Mouse (Mus musculus) G1E (cell line): ENCODE results near the gene Cog2. TPM values are rescaled to one million over a fixed set of nuclear protein-coding genes. Genes with fewer than 3 reads are reported as not detected.

Source experiments
- ATAC-seq: 2 replicates; pipeline ENCODE4 v1.8.0; 2016; ENCODE audit warnings: mild to moderate bottlenecking; ENCODE audit not compliant: insufficient number of reproducible peaks, poor library complexity, low FRiP score, severe bottlenecking; ENCODE audit errors: extremely low read depth
- DNase-seq: peaks from one replicate; pipeline ENCODE4 v3.0.0; 2012; ENCODE audit warnings: low spot score
- H3K27me3 ChIP-seq: 2 replicates; pipeline ENCODE4 v1.6.1; 2012; ENCODE audit warnings: mild to moderate bottlenecking, low read length, inconsistent platforms; ENCODE audit not compliant: insufficient read depth
- H3K36me3 ChIP-seq: replicated peaks from 2 replicates; pipeline ENCODE3; 2012; ENCODE audit warnings: mild to moderate bottlenecking, inconsistent platforms
- H3K4me1 ChIP-seq: 2 replicates; pipeline ENCODE4 v1.6.1; 2012; ENCODE audit warnings: low read depth, low read length, inconsistent platforms, mixed read lengths; ENCODE audit not compliant: insufficient read depth
- H3K4me3 ChIP-seq: 2 replicates; pipeline ENCODE4 v1.5.1; 2012; ENCODE audit warnings: low read depth, mild to moderate bottlenecking, inconsistent platforms, low read length, moderate library complexity, mixed read lengths
- H3K9me3 ChIP-seq: replicated peaks from 2 replicates; pipeline ENCODE4 v1.6.1; 2012; ENCODE audit warnings: inconsistent platforms
- CTCF ChIP-seq: IDR thresholded peaks from 2 replicates; pipeline ENCODE4 v1.5.1; 2012; ENCODE audit warnings: low read depth, low read length, inconsistent platforms, mixed read lengths
- GATA1 ChIP-seq: IDR thresholded peaks from 2 replicates; pipeline ENCODE4 v1.6.1; 2012; ENCODE audit warnings: borderline replicate concordance, low read length, inconsistent platforms, mixed read lengths
- GATA2 ChIP-seq: IDR thresholded peaks from 2 replicates; pipeline ENCODE4 v1.6.1; 2012; ENCODE audit warnings: low read depth, low read length, inconsistent platforms, borderline replicate concordance
- POLR2AphosphoS5 ChIP-seq: IDR thresholded peaks from 2 replicates; pipeline ENCODE4 v1.6.1; 2012; ENCODE audit warnings: low read depth, low read length, inconsistent platforms; ENCODE audit not compliant: insufficient replicate concordance
- TAL1 ChIP-seq: conservative IDR thresholded peaks from 2 replicates; pipeline ENCODE4 v1.6.1; 2012; ENCODE audit warnings: low read depth, low read length, inconsistent platforms, mixed read lengths
- polyA plus RNA-seq: library from polyadenylated mRNA; stranded (reverse); fragments of >175 nt; gene quantifications from 2 replicates; pipeline ENCODE4 v1.2.3, GENCODE M21; 2012
- total RNA-seq, 2 experiments: library from RNA; stranded (forward) in 1 of 2; stranded (reverse) in 1 of 2; fragments of 200-1000 nt in 1 of 2; fragments of >200 nt in 1 of 2; fragmentation: Nextera tagmentation in 1 of 2; gene quantifications; 2 replicates each; pipeline ENCODE4 v1.2.3; 2014 to 2017

Cog2 gene
- total and polyA plus RNA-seq, 3 experiments = 17.5 to 40.2 (median 20.3) TPM

- Histone ChIP-seq H3K27me3 (no peaks in the 10 kb centered on the region; the same call in 1 of the 2 replicates), H3K4me1 (peaks cover 5% of the 10 kb centered on the region), H3K4me3 (no peak within 1 kb of the TSS), H3K36me3 (no peaks in the 10 kb centered on the region), H3K9me3 (no peaks in the 10 kb centered on the region)
- TF ChIP-seq CTCF (no peak), POLR2AphosphoS5 (no peak), TAL1 (no peak), GATA1 (no peak), GATA2 (no peak)
- DNase-seq = no peak
- ATAC-seq = no peak
These were observed 55.2 kb downstream of the Cog2 start, which contains the start of gene Capn9 for GRCm38 (mm10) chr8:124575811-124576210. Gene Capn9 (plus strand): TSS chr8:124576111.

GRCm38 (mm10) chr8:124576751-124577150, 56.2 kb downstream of the Cog2 start:
- TF ChIP-seq GATA1 = no peak
- TF ChIP-seq POLR2AphosphoS5 = no peak
- no peak for TF ChIP-seq GATA2
- TF ChIP-seq TAL1 = no peak
- TF ChIP-seq CTCF = no peak
- no peak for ATAC-seq
- peaks cover 5% of the 10 kb centered on the region for H3K4me1 ChIP-seq
- no peaks in the 10 kb centered on the region for H3K9me3 ChIP-seq
- no peaks in the 10 kb centered on the region for H3K36me3 ChIP-seq
- DNase-seq = no peak
- no peak overlapping the region for H3K4me3 ChIP-seq
- H3K27me3 ChIP-seq = no peaks in the 10 kb centered on the region; the same call in 1 of the 2 replicates

GRCm38 (mm10) chr8:124585718-124586425, 65.3 kb downstream of the Cog2 start:
- H3K4me3 ChIP-seq = no peak overlapping the region
- no peaks in the 10 kb centered on the region for H3K36me3 ChIP-seq
- DNase-seq (no peak), ATAC-seq (no peak)
- peaks cover 2% of the 10 kb centered on the region; the same call in 1 of the 2 replicates for H3K27me3 ChIP-seq
- TF ChIP-seq TAL1 (no peak), POLR2AphosphoS5 (no peak), CTCF (no peak), GATA1 (no peak), GATA2 (no peak)
- H3K4me1 ChIP-seq = no peaks in the 10 kb centered on the region
- no peaks in the 10 kb centered on the region for H3K9me3 ChIP-seq

- no peak for ATAC-seq
- no peak for TF ChIP-seq TAL1
- no peak for TF ChIP-seq GATA2
- no peak for TF ChIP-seq GATA1
- no peak for TF ChIP-seq CTCF
- no peak for TF ChIP-seq POLR2AphosphoS5
These were observed 66.0 kb downstream of the Cog2 start for GRCm38 (mm10) chr8:124586556-124586955.

GRCm38 (mm10) chr8:124589393-124589792, 68.8 kb downstream of the Cog2 start:
- ATAC-seq = no peak
- DNase-seq = no peak
- TF ChIP-seq POLR2AphosphoS5 (no peak), CTCF (no peak), GATA1 (no peak), GATA2 (no peak), TAL1 (no peak)
- H3K4me1 ChIP-seq = no peaks in the 10 kb centered on the region
- H3K9me3 ChIP-seq = no peaks in the 10 kb centered on the region
- H3K36me3 ChIP-seq = no peaks in the 10 kb centered on the region
- peaks cover 2% of the 10 kb centered on the region; the same call in 1 of the 2 replicates for H3K27me3 ChIP-seq
- no peak overlapping the region for H3K4me3 ChIP-seq

More at GRCm38 (mm10) chr8:124586556-124586955, 66.0 kb downstream of the Cog2 start:
- Histone ChIP-seq H3K9me3 (no peaks in the 10 kb centered on the region), H3K4me1 (no peaks in the 10 kb centered on the region), H3K36me3 (no peaks in the 10 kb centered on the region), H3K4me3 (no peak overlapping the region), H3K27me3 (peaks cover 2% of the 10 kb centered on the region; the same call in 1 of the 2 replicates)
- no peak for DNase-seq

Other genes with a start within 250 kb of the Cog2 start
- not detected in 2 replicates for gene Pgbd5, start 81.1 kb upstream of the Cog2 start, total RNA-seq (2014; fragmentation: Nextera tagmentation)
- gene Pgbd5, start 81.1 kb upstream of the Cog2 start, total RNA-seq (2017) = 0.12 and 0.22 TPM in 2 replicates
- gene Pgbd5, start 81.1 kb upstream of the Cog2 start, polyA plus RNA-seq = not detected in 2 replicates
- not detected in 2 replicates for gene Agt, start 48.9 kb downstream of the Cog2 start, total RNA-seq (2014; fragmentation: Nextera tagmentation)
- not detected in 2 replicates for gene Agt, start 48.9 kb downstream of the Cog2 start, total RNA-seq (2017)
- gene Agt, start 48.9 kb downstream of the Cog2 start, polyA plus RNA-seq = not detected in 2 replicates
- not detected in 2 replicates for gene Capn9, start 55.3 kb downstream of the Cog2 start, total RNA-seq (2014; fragmentation: Nextera tagmentation)
- not detected in 2 replicates for gene Capn9, start 55.3 kb downstream of the Cog2 start, total RNA-seq (2017)
- not detected in 2 replicates for gene Capn9, start 55.3 kb downstream of the Cog2 start, polyA plus RNA-seq
- gene 2310022B05Rik, start 142.6 kb downstream of the Cog2 start, total RNA-seq (2014; fragmentation: Nextera tagmentation) = 26.9 and 27.9 TPM in 2 replicates
- gene 2310022B05Rik, start 142.6 kb downstream of the Cog2 start, total RNA-seq (2017) = 5.8 and 7.2 TPM in 2 replicates
- 16.8 and 20.3 TPM in 2 replicates for gene 2310022B05Rik, start 142.6 kb downstream of the Cog2 start, polyA plus RNA-seq
- 26.2 and 35.1 TPM in 2 replicates for gene Ttc13, start 201.2 kb downstream of the Cog2 start, total RNA-seq (2014; fragmentation: Nextera tagmentation)
- gene Ttc13, start 201.2 kb downstream of the Cog2 start, total RNA-seq (2017) = 30.4 and 35.5 TPM in 2 replicates
- 6.8 and 9.2 TPM in 2 replicates for gene Ttc13, start 201.2 kb downstream of the Cog2 start, polyA plus RNA-seq
- gene Arv1, start 201.4 kb downstream of the Cog2 start, total RNA-seq (2014; fragmentation: Nextera tagmentation) = 12.4 and 26.0 TPM in 2 replicates
- 4.2 and 5.0 TPM in 2 replicates for gene Arv1, start 201.4 kb downstream of the Cog2 start, total RNA-seq (2017)
- gene Arv1, start 201.4 kb downstream of the Cog2 start, polyA plus RNA-seq = 22.0 and 22.9 TPM in 2 replicates
- gene Fam89a, start 231.1 kb downstream of the Cog2 start, total RNA-seq (2014; fragmentation: Nextera tagmentation) = not detected in 2 replicates
- gene Fam89a, start 231.1 kb downstream of the Cog2 start, total RNA-seq (2017) = 0.35 TPM in 1 of 2 replicates, not detected in the other
- gene Fam89a, start 231.1 kb downstream of the Cog2 start, polyA plus RNA-seq = not detected in 2 replicates